Mouse (Mus musculus) embryonic fibroblast, embryonic 13.5 days (primary cell): ENCODE measurements at regions not wholly inside any gene's neighbourhood (a gene's known extent, or its start where the extent isn't known, plus 50 kb on each side); places are given as distances from the start of the nearest gene placed in this dataset.

Experiments
- H3K27ac ChIP-seq: 2 replicates; pipeline ENCODE4 v1.5.1; 2012; ENCODE audit warnings: low read length, control low read depth, inconsistent platforms; ENCODE audit not compliant: insufficient read depth
- H3K4me1 ChIP-seq: 2 replicates; pipeline ENCODE4 v1.6.1; 2011; ENCODE audit warnings: low read length; ENCODE audit not compliant: control insufficient read depth, insufficient read depth
- H3K4me3 ChIP-seq: 2 replicates; pipeline ENCODE4 v1.5.1; 2011; ENCODE audit warnings: mild to moderate bottlenecking, control low read depth, low read length; ENCODE audit not compliant: insufficient read depth
- CTCF ChIP-seq: IDR thresholded peaks from 2 replicates; pipeline ENCODE4 v1.5.1; 2011; ENCODE audit warnings: mild to moderate bottlenecking, control low read depth, low read length, moderate library complexity, borderline replicate concordance; ENCODE audit not compliant: insufficient read depth
- POLR2A ChIP-seq: IDR thresholded peaks from 2 replicates; pipeline ENCODE4 v1.6.1; 2011; ENCODE audit warnings: low read depth, mild to moderate bottlenecking, control low read depth, low read length, moderate library complexity

- H3K27ac ChIP-seq: no peak overlapping the region
- no peak overlapping the region for H3K4me3 ChIP-seq
- no peaks in the 10 kb centered on the region for H3K4me1 ChIP-seq
- no peak for TF ChIP-seq CTCF
- no peak for TF ChIP-seq POLR2A
Observed at GRCm38 (mm10) chr16:29839662-29840001, 224.6 kb upstream of the Hes1 start.

DNA sequence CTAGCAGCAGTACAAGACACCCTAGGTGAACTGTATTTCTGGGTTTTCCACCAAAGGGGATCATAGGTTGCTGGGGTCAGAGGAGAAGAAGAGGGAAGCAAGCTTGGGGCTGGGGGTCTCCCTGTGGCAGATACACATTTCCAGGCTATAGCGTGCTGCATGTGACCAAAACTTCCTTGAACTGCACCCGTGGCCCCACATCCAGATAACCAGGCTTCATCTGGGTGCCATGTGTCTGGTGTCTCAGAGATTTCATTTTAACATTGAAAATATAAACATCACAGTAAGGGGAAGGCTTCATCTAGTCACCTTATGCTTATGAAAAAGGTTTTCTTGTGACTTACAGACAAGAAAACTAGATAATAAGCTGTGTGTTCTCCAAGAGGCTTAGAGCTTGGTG is 223.8 kb upstream of the Hes1 start:
- no peak overlapping the region for H3K27ac ChIP-seq
- H3K4me1 ChIP-seq: no peaks in the 10 kb centered on the region
- no peak overlapping the region for H3K4me3 ChIP-seq

GRCm38 (mm10) chr16:29841132-29841531 is 223.1 kb upstream of the Hes1 start:
- TF ChIP-seq CTCF: no peak
- no peak for TF ChIP-seq POLR2A
- H3K4me1 ChIP-seq: no peaks in the 10 kb centered on the region
- no peak overlapping the region for H3K4me3 ChIP-seq
- H3K27ac ChIP-seq: no peak overlapping the region

More for the DNA sequence above, 223.8 kb upstream of the Hes1 start:
- TF ChIP-seq CTCF (no peak), POLR2A (no peak)

DNA sequence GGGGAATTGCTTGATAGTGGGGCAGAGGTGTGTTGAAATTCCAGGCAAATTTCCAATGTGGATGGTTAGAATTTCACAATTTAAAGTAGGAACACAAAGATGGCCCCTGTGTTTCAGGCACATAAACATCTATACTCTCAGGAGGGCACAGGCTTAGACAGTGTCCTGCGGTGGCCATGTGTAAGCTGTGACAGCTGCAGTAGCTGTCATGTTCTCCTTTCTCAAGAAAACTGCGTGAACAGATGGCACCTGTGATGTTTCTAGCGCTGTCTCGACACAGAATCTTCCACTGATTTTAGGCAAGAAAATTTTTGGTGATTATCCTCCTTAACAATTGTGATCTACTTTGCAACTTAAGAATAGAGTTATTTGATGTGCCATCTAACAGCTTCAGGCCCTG is 222.1 kb upstream of the Hes1 start:
- H3K4me1 ChIP-seq: no peaks in the 10 kb centered on the region
- TF ChIP-seq POLR2A (no peak), CTCF (no peak)

DNA sequence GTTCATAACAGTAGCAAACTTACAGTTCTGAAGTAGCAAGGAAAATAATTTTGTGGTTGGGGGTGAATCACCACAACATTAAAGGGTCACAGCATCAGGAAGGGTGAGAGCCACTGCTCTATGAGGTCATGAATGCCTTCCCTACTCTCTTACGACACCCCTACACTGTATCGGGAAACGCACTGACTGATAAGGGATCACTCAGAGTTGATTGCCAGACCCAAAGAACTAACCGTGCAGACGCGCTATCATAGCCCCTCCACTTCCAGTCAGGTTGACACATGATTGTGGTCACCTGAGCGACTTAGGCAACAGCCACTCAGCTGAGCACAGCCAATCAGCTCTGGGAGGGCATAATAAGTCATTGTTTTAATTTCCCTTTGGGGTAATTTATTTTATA is 220.7 kb upstream of the Hes1 start:
- no peaks in the 10 kb centered on the region for H3K4me1 ChIP-seq
- no peak overlapping the region for H3K27ac ChIP-seq
- no peak overlapping the region for H3K4me3 ChIP-seq
- TF ChIP-seq CTCF: no peak
- no peak for TF ChIP-seq POLR2A

More for the DNA sequence above, 222.1 kb upstream of the Hes1 start:
- Histone ChIP-seq H3K27ac (no peak overlapping the region), H3K4me3 (no peak overlapping the region)

GRCm38 (mm10) chr16:29844706-29845596 is 219.2 kb upstream of the Hes1 start:
- H3K4me3 ChIP-seq: no peak overlapping the region
- no peak for TF ChIP-seq POLR2A
- TF ChIP-seq CTCF: no peak
- no peak overlapping the region for H3K27ac ChIP-seq
- no peaks in the 10 kb centered on the region for H3K4me1 ChIP-seq

GRCm38 (mm10) chr16:29845597-29845986 is 218.6 kb upstream of the Hes1 start:
- TF ChIP-seq CTCF (no peak), POLR2A (no peak)
- Histone ChIP-seq H3K4me1 (no peaks in the 10 kb centered on the region), H3K27ac (no peak overlapping the region), H3K4me3 (no peak overlapping the region)

- TF ChIP-seq POLR2A: no peak
- TF ChIP-seq CTCF: no peak
- Histone ChIP-seq H3K27ac (no peak overlapping the region), H3K4me1 (no peaks in the 10 kb centered on the region), H3K4me3 (no peak overlapping the region)
Observed at GRCm38 (mm10) chr16:29847059-29847458, 217.1 kb upstream of the Hes1 start.

- TF ChIP-seq POLR2A: no peak
- TF ChIP-seq CTCF: no peak
- H3K4me1 ChIP-seq: no peaks in the 10 kb centered on the region
- no peak overlapping the region for H3K27ac ChIP-seq
- no peak overlapping the region for H3K4me3 ChIP-seq
Observed at GRCm38 (mm10) chr16:29847734-29848133, 216.4 kb upstream of the Hes1 start.

GRCm38 (mm10) chr16:29848527-29848926 is 215.7 kb upstream of the Hes1 start:
- H3K4me3 ChIP-seq: no peak overlapping the region
- TF ChIP-seq CTCF (no peak), POLR2A (no peak)
- no peaks in the 10 kb centered on the region for H3K4me1 ChIP-seq
- no peak overlapping the region for H3K27ac ChIP-seq
